Mouse (Mus musculus): Measurements from ENCODE around the gene Slc35b1.

DNA sequence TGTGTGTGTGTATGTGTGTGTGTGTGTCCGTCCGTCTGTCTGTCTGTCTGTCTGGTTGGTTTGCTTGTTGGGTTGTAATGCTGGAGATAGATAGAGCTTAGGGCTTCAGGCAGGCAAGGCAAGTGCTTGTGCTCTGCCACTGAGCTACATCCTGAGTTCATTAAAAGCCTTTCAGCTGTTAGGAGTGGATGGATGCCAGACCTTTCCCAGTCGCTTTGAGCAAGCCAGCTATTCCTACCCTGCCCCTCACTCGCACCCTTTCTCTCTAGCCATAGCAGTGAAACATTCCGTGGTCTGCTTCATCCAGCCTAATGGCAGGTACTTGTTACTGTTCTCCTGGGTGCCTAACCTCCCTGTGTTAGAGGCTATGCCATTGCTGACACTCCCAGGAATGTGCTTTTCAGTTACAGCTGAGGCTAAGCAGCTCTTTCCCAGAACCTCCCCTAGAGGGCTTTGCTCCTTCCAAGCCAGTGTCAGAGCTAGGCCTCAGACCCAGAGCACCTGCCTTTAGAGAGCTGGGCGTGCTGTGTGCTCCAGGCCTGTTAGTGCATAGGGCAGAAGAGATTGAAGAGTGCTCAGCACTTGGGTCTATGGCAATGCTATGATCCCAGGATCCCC lies 18.1 kb upstream of the Slc35b1 start:
- TF ChIP-seq CTCF (IDR thresholded peaks at IDR 0.05; ENCODE audit: control insufficient read depth, insufficient read depth, insufficient read length) (no peak), MAX (IDR thresholded peaks at IDR 0.05) (no peak), MYOG (IDR thresholded peaks at IDR 0.05; ENCODE audit: control insufficient read depth, extremely low read depth, insufficient read length) (no peak), MYOD1 (IDR thresholded peaks at IDR 0.05; ENCODE audit: control insufficient read depth, insufficient read length, low read depth) (no peak)

Data from C2C12 (cell line).